Mouse (Mus musculus) mature B cell (primary cell): ENCODE measurements around the gene Pnliprp2.

ENCODE experiments used
- in situ Hi-C: fragments of 300-500 bp; cut with MboI; formaldehyde crosslinking; loops from 2 replicates; pipeline ENCODE4 v1.14.3; 2019

The Pnliprp2 gene

GRCm38 (mm10) chr19:58795114-58795669 lies 35.7 kb downstream of the Pnliprp2 start:
- in situ Hi-C loops: no loop called here

DNA sequence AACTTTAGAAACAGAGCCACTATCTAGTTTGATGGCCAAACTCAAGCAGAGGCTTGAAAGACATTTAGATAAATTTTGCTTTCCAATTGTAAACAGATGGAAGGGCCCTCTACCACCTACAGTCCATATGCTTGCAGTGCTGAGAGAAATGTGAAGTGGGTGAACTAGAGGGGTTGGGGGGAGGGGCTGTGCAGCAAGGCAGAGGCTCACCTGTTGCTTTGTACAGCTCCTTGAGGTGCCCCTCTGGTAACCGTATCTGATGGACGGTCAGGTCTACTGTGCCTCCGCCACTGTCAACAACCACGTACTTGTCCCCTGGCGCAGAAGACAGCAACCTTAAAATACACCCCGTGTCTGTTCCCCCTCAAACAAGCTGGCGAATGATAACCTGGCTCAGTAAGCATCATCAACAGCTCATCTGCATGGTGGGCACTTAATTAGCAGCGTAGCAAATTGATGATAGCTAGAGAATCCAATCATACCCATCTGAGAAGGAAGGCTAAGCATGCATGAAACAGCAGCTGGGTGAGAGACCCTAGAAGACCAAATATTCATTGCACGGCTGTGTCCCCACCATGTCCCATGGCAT lies 45.8 kb downstream of the Pnliprp2 start:
- in situ Hi-C loops: loop anchor here (10.0 kb wide), 1 partner anchor 110 kb away; no protein-coding TSS in a partner anchor

- in situ Hi-C loops: loop anchor here (10.0 kb wide), 1 partner anchor 108 kb away; no protein-coding TSS in a partner anchor
Measured at GRCm38 (mm10) chr19:58806364-58806763, 46.8 kb downstream of the Pnliprp2 start.

GRCm38 (mm10) chr19:58808864-58809263 lies 49.3 kb downstream of the Pnliprp2 start:
- in situ Hi-C loops: loop anchor here (10.0 kb wide), 1 partner anchor 106 kb away; no protein-coding TSS in a partner anchor

DNA sequence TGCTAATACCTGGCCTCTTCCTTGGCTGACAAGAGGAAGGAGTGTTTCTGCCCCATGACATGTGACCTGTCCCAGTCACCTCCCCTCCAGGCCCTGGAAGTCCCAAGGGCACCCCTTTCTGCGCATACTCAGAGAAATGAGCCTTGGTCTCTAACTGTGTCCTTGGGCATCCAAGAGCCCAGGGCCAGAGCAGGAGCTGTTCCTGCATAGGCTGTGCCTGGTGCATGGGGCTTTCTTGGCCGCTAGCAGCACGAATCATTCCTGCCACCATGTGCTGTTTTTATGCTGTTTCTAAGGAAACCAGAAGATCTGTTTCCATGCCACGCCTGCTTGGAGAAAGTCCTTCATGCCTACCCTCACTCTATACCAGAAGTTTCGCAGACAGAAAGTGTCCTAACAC lies 51.0 kb downstream of the Pnliprp2 start:
- in situ Hi-C loops: no loop called here

- in situ Hi-C loops: no loop called here
Measured at GRCm38 (mm10) chr19:58815179-58815922, 55.8 kb downstream of the Pnliprp2 start.

- in situ Hi-C loops: no loop called here
Measured at GRCm38 (mm10) chr19:58816453-58817041, 57.0 kb downstream of the Pnliprp2 start.

- in situ Hi-C loops: no loop called here
Measured at GRCm38 (mm10) chr19:58817398-58817797, 57.9 kb downstream of the Pnliprp2 start.

DNA sequence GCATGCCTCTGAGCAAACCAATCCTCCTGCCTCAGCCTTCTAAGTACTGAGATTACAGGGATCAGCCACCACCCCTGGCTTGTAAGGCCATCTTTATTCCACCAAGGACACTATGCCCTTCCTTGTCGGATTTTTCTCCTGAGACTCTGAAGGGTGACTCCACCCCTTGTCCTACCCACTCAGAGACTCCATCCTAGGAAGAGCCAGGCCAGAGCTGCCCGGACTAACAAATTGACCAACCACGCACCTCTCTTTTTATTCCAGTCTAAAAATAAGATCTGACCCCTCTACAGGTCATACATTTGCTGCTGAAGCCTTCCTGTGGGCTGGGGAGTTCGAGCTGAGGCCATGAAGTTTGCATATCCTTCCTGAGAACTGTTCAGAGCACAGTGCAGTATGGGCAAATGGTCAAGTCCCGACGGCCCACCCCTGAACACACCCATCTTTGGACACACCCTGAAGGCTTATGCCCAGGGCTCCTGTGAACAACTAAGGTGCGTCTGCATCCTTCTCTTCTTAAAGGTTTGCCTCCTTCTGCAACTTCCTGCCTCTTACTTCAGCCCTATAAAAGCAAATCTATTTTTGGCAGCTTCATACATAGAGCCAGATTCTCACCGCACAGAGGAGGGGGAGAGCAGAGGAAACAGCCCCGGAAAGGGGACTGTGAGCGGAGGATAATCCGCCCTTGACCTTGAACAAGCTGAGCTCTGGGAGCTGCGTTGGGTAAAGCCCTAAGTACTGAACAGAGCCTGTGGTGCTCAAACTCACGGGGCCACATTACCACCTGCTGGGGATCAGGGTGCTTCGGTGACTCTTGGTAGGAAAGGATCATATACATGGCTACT lies 59.3 kb downstream of the Pnliprp2 start:
- in situ Hi-C loops: no loop called here

- in situ Hi-C loops: no loop called here
Measured at GRCm38 (mm10) chr19:58822454-58823200, 63.1 kb downstream of the Pnliprp2 start.

- in situ Hi-C loops: no loop called here
Measured at GRCm38 (mm10) chr19:58823301-58823700, 63.8 kb downstream of the Pnliprp2 start.

DNA sequence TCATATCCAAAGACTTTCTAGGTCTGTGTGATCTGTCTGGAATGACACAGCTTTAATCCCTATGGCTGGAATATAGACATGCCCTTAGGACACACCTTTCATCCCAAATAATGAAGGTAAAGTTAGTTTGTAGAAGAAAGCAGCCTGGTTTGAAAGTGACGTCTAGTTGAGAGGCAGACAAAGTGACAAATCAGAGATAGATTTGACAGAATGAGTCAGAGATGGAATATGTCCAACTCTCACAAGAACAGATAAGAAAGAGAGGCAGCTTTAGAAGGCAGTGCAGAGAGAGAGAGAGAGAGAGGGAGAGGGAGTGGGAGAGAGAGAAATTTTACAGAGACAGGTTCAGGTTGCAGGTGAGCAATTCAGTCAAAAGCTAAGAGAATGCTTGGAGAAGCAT lies 64.8 kb downstream of the Pnliprp2 start:
- in situ Hi-C loops: no loop called here
